Comparison of ENCODE assay signal across 15 mouse cellular contexts in the genomic region with DNA sequence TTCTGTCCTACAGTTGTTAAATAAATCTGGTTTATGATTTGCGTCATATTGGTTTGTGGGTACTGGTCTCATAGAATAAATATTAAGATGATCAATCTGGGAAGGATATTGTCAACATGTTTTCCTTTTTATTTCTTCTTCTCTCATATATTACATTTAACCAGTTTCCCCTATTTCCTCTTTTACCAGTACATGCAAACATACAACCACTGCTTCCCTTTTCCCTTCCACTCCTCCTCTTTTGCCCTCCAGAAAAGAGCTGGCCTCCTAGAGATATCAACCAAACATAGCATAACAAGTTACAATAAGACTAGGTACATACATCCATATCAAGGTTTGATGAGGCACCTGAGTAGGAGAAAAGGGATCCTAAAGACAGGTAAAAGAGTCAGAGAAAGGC.
"Had no signal": no experiment of that assay in that cellular context is flagged by ENCODE, and none has a peak within 500 bp of the region (broad histone marks: within the 10 kb centered on the region; RNA-seq: fewer than 3 reads in every experiment).

No protein-coding gene starts in this region.

- H3K27ac ChIP-seq: neural tube, embryonic 13.5 days; neural tube, embryonic 15.5 days; stomach, embryonic 15.5 days had no signal

- H3K27me3 ChIP-seq: neural tube, embryonic 13.5 days; neural tube, embryonic 15.5 days; stomach, embryonic 15.5 days had no signal

- H3K4me2 ChIP-seq: neural tube, embryonic 13.5 days; neural tube, embryonic 15.5 days; stomach, embryonic 15.5 days had no signal

- H3K9ac ChIP-seq: neural tube, embryonic 13.5 days; neural tube, embryonic 15.5 days; stomach, embryonic 15.5 days had no signal

- H3K4me3 ChIP-seq: neural tube, embryonic 13.5 days; neural tube, embryonic 15.5 days; stomach, embryonic 15.5 days had no signal

- H3K9me3 ChIP-seq: neural tube, embryonic 13.5 days; neural tube, embryonic 15.5 days; stomach, embryonic 15.5 days had no signal

- DNase-seq: retina, postnatal 1 day; right cerebral cortex, adult 18-20 months; right cerebral cortex, postnatal 14 days; right cerebral cortex, postnatal 25 days; right cerebral cortex, postnatal 4 days; spleen, adult 18-20 months; thymus, adult 18-20 months; thymus, adult 2 months; thymus, postnatal 14 days; thymus, postnatal 25 days; thymus, postnatal 36 days; thymus, postnatal 4 days had no signal

- H3K36me3 ChIP-seq: neural tube, embryonic 13.5 days; neural tube, embryonic 15.5 days; stomach, embryonic 15.5 days had no signal

- H3K4me1 ChIP-seq: neural tube, embryonic 13.5 days; neural tube, embryonic 15.5 days; stomach, embryonic 15.5 days had no signal
